18 mouse cellular contexts compared by ENCODE assay signal in genomic region chr10:3829472-3829871, GRCm38 (mm10).
A peak's percentile ranks its signal among the peaks of the same experiment; 100 is the strongest.
DNase-seq lines count a peak whose midpoint lies in the region; ATAC-seq lines count a peak whose summit lies in the region.
"Had no signal": no experiment of that assay in that cellular context is flagged by ENCODE, and none has a peak within 500 bp of the region (broad histone marks: within the 10 kb centered on the region; RNA-seq: fewer than 3 reads in every experiment).

No protein-coding gene starts in this region.

- no peak overlapping the region for H3K27ac ChIP-seq in forebrain, embryonic 14.5 days (ENCODE audit: low read depth, low read length)
- no peak overlapping the region for H3K27ac ChIP-seq in forebrain, embryonic 12.5 days
- H3K27ac ChIP-seq: hindbrain, embryonic 13.5 days; midbrain, embryonic 12.5 days had no signal

- H3K9ac ChIP-seq in forebrain, embryonic 14.5 days (ENCODE audit: low read length), result no peak overlapping the region
- H3K9ac ChIP-seq in forebrain, embryonic 12.5 days, result no peak overlapping the region
- H3K9ac ChIP-seq: hindbrain, embryonic 13.5 days; midbrain, embryonic 12.5 days had no signal

- no peaks in the 10 kb centered on the region for H3K36me3 ChIP-seq in forebrain, embryonic 14.5 days (ENCODE audit: control insufficient read depth, insufficient read depth, low read length)
- no peaks in the 10 kb centered on the region for H3K36me3 ChIP-seq in forebrain, embryonic 12.5 days (replicated peaks)
- H3K36me3 ChIP-seq: hindbrain, embryonic 13.5 days; midbrain, embryonic 12.5 days had no signal

- H3K4me1 ChIP-seq in forebrain, embryonic 14.5 days (ENCODE audit: control insufficient read depth, insufficient read depth, low read length), result peaks cover 2% of the 10 kb centered on the region; the same call in 1 of the 2 replicates
- H3K4me1 ChIP-seq in forebrain, embryonic 12.5 days, result peaks cover 16% of the 10 kb centered on the region

- no peak for ATAC-seq in forebrain, embryonic 14.5 days
- ATAC-seq in forebrain, embryonic 12.5 days (ENCODE audit: low FRiP score), result no peak
- ATAC-seq: forebrain, embryonic 16.5 days; intestine, embryonic 16.5 days had no signal

- no peaks in the 10 kb centered on the region for H3K9me3 ChIP-seq in forebrain, embryonic 14.5 days (replicated peaks; ENCODE audit: control insufficient read depth, low read length)
- H3K9me3 ChIP-seq in forebrain, embryonic 12.5 days, result no peaks in the 10 kb centered on the region
- H3K9me3 ChIP-seq: hindbrain, embryonic 13.5 days; midbrain, embryonic 12.5 days had no signal

- H3K4me2 ChIP-seq in forebrain, embryonic 14.5 days (ENCODE audit: low read length), result no peak overlapping the region
- no peak overlapping the region for H3K4me2 ChIP-seq in forebrain, embryonic 12.5 days
- H3K4me2 ChIP-seq: hindbrain, embryonic 13.5 days; midbrain, embryonic 12.5 days had no signal

- H3K4me3 ChIP-seq in forebrain, embryonic 14.5 days (ENCODE audit: low read depth, low read length), result no peak overlapping the region
- no peak overlapping the region for H3K4me3 ChIP-seq in forebrain, embryonic 12.5 days (replicated peaks)
- H3K4me3 ChIP-seq: hindbrain, embryonic 13.5 days; midbrain, embryonic 12.5 days; myocyte had no signal

- DNase-seq in forebrain, embryonic 14.5 days (ENCODE audit: low spot score), result peak; percentile 26
- DNase-seq in urinary bladder, postnatal 14 days (ENCODE audit: low spot score), result peak; percentile 41
- DNase-seq in urinary bladder, postnatal 36 days (ENCODE audit: low spot score in 2 of 2), result no peak
- DNase-seq in gastrocnemius, adult 8-10 months (ENCODE audit: low spot score in 2 of 2), result peak; percentile 28 to 68
- DNase-seq in ovary, adult 18-20 months (ENCODE audit: low spot score), result no peak
- no peak for DNase-seq in lung, postnatal 14 days
- no peak for DNase-seq in thymus, postnatal 25 days
- DNase-seq: B cell, adult 2 months; cerebellum, adult 2 months; heart, adult 18-20 months; lung, postnatal 36 days; thymus, postnatal 14 days had no signal

- H3K27me3 ChIP-seq in forebrain, embryonic 14.5 days (replicated peaks; ENCODE audit: control insufficient read depth, insufficient read depth, low read length), result no peaks in the 10 kb centered on the region
- H3K27me3 ChIP-seq in forebrain, embryonic 12.5 days, result no peaks in the 10 kb centered on the region
- H3K27me3 ChIP-seq: hindbrain, embryonic 13.5 days; midbrain, embryonic 12.5 days had no signal

- WGBS in forebrain, embryonic 14.5 days, result 55% methylated on average over 5 of the region's 5 CpGs
- 57% methylated on average over 5 of the region's 5 CpGs for WGBS in forebrain, embryonic 12.5 days

Comparison
In these comparisons a context has a peak if more than half of its experiments do, and no peak if none do; other contexts are left out.
1. DNase-seq: peak in forebrain, embryonic 14.5 days (single experiment), urinary bladder, postnatal 14 days (single experiment) and gastrocnemius, adult 8-10 months (2 of 2); none in urinary bladder, postnatal 36 days (0 of 2), ovary, adult 18-20 months (single experiment), lung, postnatal 14 days (single experiment) and thymus, postnatal 25 days (single experiment).